Mouse (Mus musculus) layer of hippocampus, postnatal 36 days (tissue): ENCODE data around the gene Cdh23. TPM values are rescaled to one million over a fixed set of nuclear protein-coding genes. Genes with fewer than 3 reads are reported as not detected.
A peak's percentile ranks its signal among the peaks of the same experiment; 100 is the strongest.

ENCODE experiments used
- DNase-seq, 2 experiments: peaks; one replicate each; pipeline ENCODE4 v3.0.0; 2022
- total RNA-seq, 2 experiments: library from RNA; stranded (reverse); gene quantifications; 2 replicates each; pipeline ENCODE4 v1.2.3; 2021

Cdh23 gene
- total RNA-seq, 2 experiments from 2014 or later, result 1.7 to 3.5 TPM

GRCm38 (mm10) chr10:60577125-60577919 lies 119.0 kb downstream of the Cdh23 start:
- DNase-seq, result no peak

- DNase-seq, result no peak
Observed at GRCm38 (mm10) chr10:60574851-60575250, 121.4 kb downstream of the Cdh23 start.

- DNase-seq, result no peak
Observed at GRCm38 (mm10) chr10:60571491-60571890, 124.8 kb downstream of the Cdh23 start.

- DNase-seq, result peak; percentile 10 to 11
Observed at GRCm38 (mm10) chr10:60566369-60567037, 129.8 kb downstream of the Cdh23 start.

- DNase-seq, result no peak
Observed at GRCm38 (mm10) chr10:60564136-60564535, 132.2 kb downstream of the Cdh23 start.

GRCm38 (mm10) chr10:60562946-60563345 lies 133.3 kb downstream of the Cdh23 start:
- no peak for DNase-seq

GRCm38 (mm10) chr10:60558491-60558927 lies 137.8 kb downstream of the Cdh23 start:
- DNase-seq, result no peak

GRCm38 (mm10) chr10:60552951-60553635 lies 143.2 kb downstream of the Cdh23 start:
- DNase-seq, result no peak

GRCm38 (mm10) chr10:60539164-60539914 lies 157.0 kb downstream of the Cdh23 start:
- DNase-seq, result no peak

- DNase-seq, result no peak
Observed at GRCm38 (mm10) chr10:60536098-60536811, 160.0 kb downstream of the Cdh23 start.

GRCm38 (mm10) chr10:60532502-60532901 lies 163.8 kb downstream of the Cdh23 start:
- no peak for DNase-seq

GRCm38 (mm10) chr10:60531349-60531748 lies 164.9 kb downstream of the Cdh23 start:
- peak; percentile 12 to 21 for DNase-seq

- DNase-seq, result no peak
Observed at GRCm38 (mm10) chr10:60530633-60531032, 165.7 kb downstream of the Cdh23 start.

- DNase-seq, result no peak
Observed at GRCm38 (mm10) chr10:60527949-60528348, 168.3 kb downstream of the Cdh23 start.

- no peak for DNase-seq
Observed at GRCm38 (mm10) chr10:60525081-60525480, 171.2 kb downstream of the Cdh23 start.

- DNase-seq, result no peak
Observed at GRCm38 (mm10) chr10:60516286-60516685, 180.0 kb downstream of the Cdh23 start.

- DNase-seq, result no peak
Observed at GRCm38 (mm10) chr10:60498538-60498937, 197.8 kb downstream of the Cdh23 start.

- no peak for DNase-seq
Observed at GRCm38 (mm10) chr10:60495070-60495469, 201.2 kb downstream of the Cdh23 start.

GRCm38 (mm10) chr10:60491538-60491937 lies 204.8 kb downstream of the Cdh23 start:
- DNase-seq, result no peak

- no peak for DNase-seq
Observed at GRCm38 (mm10) chr10:60481381-60481780, 214.9 kb downstream of the Cdh23 start.

- DNase-seq, result no peak
Observed at GRCm38 (mm10) chr10:60474549-60474948, 221.7 kb downstream of the Cdh23 start.
